Mouse (Mus musculus) fibroblast of lung, adult 2 months (primary cell): ENCODE measurements around the gene Ptbp3.
"Not testable (repeated sequence)": the region's sequence is repeated elsewhere in the genome, so short reads cannot be mapped to it uniquely, and the experiment has no call there.

Experiments
- DNase-seq: peaks from one replicate; pipeline ENCODE4 v3.0.0-alpha.2; 2011; ENCODE audit warnings: low read depth

Ptbp3 gene

DNA sequence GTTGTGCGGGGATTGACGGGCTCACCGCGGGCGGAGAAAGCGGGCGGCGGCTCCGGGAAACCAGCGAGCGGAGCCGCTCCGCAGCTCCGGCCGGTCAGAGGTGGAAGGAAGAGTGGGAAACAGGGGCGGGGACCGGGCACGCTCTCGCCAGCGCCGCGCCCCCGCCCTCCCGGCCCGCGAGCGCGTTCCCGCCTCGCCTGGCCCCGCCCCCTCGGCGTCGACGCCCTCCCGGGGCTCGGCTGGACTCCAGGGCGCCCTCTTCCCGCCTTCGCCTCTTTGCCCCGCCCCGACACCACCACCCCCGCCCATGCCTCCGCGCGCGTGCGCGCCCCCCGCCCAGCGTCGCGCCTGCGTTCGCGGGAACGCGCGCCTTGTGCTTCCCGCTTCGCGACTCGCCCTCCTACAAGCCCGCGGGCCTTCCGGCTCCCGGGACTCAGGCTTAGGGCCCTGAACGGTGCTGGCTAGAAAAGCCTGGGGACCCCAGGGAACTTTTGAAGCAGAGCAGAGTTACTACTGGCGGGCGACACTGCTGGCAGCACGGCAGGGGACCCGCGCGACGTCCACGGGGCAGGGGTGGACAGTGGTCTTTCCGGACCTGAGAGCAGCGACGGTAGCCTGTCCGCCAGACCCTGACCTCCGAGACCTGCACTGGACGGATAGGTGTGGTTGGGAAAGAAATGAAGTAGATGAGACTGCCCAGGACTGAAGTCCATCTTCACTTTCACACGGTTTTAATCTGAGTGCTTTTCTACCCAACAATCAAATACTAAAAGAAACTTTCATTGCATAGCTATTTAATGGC lies at the start of gene Ptbp3:
Ptbp3 (minus strand) TSS at position 190 of the 802 bp plus-strand sequence.
- DNase-seq = peak; percentile 53

DNA sequence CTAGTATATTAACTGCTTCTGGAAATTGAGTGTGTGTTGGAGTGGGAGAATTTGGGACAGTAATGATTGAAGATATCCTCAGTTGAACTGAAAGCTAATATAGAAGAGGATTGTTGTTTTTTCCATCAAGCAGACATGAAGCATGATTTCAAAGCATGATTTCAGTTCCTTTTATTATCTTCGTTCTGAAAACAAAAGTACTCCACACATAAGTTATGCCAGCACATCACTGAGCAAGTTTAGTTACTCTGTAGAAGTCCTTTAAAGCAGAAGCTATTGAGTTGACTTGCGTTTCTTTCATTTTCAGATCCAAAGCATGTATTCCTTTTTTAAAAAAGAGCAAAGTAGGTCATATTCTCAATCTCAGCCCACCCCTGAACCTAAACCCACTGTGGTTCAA lies 47.4 kb upstream of the Ptbp3 start:
- no peak for DNase-seq

DNA sequence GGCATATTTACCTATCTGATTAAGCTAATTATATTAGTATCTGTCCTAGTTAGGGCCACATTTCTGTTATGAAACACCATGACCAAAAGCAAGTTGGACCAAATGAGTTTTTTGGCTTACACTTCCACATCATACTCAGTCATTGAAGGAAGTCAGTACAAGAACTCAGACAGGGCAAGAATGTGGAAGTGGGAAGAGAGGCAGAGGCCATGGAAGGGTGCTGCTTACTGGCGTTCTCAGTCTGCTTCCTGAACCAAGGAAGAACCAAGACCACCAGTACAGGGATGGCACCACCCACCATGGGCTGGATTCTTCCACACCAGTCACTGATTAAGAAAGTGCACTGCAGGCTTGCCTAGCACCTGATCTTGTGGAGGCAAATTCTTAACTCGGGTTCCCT lies 45.5 kb upstream of the Ptbp3 start:
- no peak for DNase-seq

DNA sequence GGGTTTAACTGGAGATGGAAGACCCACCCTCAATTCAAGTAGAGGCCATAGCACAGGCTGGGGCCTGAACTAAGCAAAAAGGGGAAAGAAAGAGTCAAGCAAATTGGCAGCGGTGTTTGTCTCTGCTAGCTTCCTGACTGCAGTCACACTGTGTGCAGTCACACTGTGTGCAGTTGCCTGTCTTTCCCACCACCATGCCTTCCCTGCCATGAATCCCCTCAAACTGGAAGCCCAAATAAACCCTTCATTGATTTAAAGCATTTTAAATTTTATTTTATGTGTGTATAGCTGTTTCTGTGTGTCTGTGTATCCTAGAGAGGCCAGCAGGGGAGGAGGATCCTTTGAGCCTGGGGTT lies 38.7 kb upstream of the Ptbp3 start:
- no peak for DNase-seq

DNA sequence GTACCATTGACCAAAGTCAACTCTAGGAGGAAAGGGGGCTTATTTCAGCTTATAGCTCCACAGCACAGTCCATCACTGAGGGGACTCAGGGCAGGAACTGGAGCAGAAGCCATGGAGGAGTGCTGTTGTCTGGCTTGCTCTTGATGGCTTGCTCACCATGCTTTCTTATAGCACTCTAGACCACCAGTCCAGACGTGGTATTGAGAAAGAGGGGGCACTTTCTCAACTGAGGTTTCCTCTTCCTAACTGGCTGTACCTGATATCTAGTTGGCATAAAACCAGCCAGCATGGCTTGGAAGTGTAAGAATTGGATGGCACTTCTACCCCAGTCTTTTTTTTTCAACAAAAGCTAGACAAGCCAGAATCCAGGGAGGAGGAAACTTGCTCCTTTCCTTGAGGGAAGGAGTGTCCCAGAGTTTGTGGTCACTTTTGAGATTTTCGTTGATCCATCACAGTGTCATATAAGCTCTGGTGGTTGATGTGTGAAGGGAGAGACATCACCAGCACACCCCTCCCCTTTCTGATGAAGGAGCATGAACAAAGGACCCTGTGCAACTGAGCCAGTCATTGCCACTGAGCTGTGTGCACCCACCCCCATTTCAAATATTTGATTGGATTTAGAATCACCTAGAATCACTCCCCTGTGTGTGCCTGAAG lies 38.2 kb upstream of the Ptbp3 start:
- DNase-seq = no peak

DNA sequence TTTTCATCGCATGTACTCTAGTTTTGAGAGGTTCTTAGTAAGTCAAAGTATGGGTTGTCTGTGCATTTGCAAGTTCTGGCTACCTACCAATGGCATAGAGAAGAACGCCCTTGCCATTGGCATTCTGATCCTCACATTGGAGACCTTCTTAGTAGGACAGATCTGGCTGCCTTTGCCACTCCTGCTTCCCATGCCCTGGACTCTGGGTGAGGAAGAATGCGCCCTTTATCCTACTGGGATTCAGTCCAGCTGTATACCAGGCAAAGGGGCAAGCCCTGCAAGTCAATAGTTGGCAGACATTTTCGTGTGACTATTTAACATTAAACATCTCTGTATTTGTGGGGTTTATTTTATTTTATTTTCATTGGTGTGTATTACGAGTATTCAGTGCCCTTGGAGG lies 35.9 kb upstream of the Ptbp3 start:
- DNase-seq = no peak

DNA sequence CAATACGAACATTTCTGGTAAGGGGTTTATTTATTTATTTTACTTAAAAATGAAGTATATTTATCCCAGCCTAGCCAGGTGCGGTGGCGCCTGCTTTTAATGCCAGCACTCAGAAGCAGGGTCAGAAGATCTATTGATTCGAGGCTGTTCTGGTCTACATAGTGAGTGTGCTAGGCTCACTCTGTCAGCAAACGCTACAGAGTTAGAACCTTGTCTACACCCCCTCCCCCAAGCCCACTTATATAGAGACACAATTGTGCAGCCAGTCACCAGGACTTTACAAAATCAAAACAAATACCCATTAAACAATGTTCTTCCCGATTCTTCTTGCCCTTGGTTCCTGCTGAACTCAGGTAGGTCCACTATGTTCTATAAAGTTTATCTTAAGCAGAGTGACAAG lies 33.0 kb upstream of the Ptbp3 start:
- DNase-seq = no peak

DNA sequence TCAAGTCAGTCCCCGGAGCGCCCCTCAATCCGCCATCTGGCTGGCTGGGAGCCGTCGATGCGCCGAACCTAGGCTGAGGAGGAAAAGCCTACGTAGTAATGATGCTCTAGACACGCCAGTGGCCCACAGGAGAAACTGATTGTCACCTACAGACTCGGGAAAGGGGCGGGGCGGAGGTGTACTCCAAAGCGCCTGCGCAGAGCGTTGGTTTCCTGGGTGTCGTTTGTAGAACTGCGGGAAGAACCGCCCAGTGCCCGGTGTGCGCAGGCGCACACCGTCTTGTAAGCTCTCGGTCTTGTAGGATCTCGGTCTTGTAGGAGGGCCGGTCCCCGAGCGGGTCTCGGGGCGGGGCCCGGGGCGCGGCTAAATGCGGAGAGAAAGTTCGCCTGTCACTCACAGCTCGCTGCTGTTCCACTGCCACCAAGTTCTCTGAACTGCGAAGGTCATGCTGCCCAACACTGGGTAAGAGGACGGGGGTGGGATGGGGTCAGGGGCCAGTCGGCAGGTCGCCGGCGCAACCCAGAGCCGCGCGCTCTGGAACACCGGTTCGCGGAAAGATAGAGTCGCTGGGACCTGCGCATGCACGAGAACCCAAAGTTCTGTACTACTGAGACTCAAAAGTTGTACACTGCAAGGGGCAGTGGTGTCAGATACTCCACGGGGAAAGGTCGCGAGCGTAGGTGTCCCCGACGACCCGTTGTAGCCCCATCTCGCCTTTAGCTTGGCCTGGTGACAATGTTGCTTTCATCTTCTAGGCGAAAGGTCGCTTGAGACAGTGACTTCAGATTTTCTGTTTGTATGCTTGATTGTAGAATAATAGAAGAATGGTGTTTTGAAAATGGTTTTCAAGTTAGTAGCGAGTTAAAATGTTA lies 32.4 kb upstream of the Ptbp3 start, which contains the start of gene Hsdl2:
Hsdl2 (plus strand) TSS at position 250 of the 872 bp plus-strand sequence.
- peak; percentile 95 for DNase-seq

DNA sequence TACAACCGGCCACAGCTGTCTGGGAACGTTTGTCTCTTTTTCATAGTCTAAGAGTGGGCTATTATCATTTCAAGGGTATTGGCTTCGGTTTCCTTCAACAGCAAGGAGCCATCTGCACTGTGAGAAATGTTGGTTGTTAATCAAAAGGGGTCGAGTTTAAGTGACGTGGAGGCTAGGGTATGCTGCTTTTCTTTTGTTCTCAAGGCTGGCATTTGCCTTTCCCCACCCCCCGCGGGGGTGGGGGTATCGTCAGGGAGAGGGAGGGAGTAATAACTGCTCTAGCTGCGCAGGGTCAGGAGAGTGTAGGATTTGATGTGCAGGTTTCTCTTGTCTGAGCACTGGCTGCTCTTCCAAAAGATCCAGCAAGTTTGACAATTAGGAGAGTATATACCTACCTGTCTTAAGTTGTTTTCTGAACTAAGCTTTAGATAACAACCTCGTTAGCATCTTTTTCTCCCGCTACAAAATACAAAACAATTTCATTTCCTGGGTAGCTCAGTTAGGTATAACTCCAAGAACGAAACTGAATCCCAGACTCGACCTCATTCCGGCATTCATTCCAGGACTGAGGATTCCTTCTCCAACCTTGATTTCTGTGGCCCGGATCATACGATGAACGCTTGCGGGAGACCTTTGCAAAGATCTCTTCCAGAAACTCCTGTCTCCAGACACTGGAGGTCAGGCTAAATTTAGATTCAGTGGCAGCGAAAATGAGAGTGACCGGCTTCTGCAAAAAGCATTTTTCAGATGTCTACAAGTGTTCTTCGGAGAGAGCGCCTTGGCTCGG lies 31.5 kb upstream of the Ptbp3 start:
- peak; percentile 18 for DNase-seq

DNA sequence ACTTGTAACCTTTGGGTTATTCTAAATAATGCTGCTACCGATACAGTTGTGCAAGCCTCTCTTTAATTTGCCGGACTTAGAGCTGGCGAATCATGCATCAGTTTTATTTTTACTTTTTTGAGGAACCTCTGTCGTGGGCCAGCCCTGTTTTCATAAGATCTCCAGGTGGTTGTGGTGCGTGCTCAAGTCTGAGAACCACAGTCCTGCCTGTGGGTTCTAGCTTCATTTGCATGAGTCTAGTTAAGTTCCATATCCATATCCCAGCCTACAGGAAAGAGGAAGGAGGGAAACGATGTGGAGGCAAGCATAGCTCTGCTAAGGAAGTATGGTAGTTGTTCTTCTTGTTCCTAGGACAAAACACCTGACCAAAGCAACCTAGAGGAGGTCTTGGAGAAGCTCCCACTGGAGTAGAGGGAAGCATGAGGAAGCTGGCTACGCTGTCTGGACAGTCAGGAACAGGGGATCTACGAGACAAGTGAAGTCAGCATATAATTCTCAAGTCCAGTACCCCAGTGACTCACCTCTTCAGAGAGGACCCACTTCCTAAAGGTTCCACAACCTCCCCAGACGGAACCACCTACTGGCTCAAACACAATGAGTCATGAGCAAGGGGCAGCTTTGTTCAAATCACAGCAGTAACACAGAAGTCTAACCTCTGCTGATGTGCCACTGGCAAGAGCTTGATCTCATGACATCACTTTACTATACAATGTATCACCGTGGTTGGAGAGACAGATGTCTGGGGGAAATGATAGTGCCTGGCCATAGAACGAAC lies 26.2 kb upstream of the Ptbp3 start:
- no peak for DNase-seq

DNA sequence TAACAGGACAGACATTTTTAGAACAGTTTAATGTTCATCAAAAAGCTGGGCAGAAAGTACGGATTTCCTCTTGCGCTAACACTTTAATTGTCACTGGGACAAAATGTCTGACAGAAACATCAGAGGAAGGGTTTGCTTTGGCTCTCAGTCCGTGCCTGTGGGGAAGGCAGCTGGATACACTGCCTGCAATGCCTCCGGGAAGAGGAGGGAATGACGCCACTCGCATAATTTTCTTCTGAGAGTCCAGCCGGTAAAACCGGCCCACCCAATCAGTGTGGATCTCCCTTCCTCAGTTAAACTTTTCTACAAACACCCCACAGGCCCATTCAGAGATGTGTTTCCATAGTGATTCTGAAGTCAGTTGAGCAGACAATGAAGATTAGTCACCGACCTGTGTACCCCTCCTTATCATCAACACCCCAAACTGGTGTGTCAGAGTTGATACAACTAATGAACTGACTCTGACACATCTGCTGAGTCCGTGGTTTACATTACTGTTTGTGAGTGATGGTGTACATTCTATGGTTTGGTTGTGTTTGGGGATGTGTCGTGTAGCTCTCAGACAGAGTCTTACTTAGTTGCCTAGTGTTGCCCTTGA lies 23.5 kb upstream of the Ptbp3 start:
- no peak for DNase-seq

DNA sequence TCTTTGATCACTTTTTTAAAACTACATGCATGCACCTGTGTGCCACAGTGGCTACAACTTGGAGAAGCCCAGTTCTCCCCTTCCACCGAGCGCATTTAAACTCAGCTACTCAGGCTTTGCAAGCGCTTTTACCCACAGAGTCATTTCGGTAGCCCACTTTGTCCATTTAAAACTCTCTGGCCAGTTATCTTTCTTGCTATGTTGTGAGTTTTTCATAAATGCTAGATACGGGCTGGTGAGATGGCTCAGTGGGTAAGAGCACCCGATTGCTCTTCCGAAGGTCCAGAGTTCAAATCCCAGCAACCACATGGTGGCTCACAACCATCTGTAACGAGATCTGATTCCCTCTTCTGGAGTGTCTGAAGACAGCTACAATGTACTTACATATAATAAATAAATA lies 21.4 kb upstream of the Ptbp3 start:
- not testable (repeated sequence) for DNase-seq

DNA sequence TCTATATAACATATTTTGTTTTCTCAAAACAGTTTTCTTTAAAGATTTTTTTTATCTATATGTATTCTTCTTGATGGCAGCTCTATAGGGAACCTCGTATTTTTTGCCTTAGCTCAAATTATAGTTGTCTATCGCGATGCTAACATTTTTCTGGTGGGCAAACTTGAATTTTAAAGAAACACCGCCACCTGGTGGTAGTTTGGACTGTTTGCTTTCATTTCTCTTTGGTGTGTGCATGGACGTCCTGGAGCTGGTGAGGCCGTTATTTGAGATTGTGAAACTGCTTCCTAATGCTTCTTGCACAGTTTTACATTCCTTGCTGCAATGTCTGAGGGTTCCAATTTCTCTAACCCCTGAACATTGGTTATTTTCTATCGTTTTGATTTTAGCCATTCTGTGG lies 20.4 kb upstream of the Ptbp3 start:
- DNase-seq = peak; percentile 49

DNA sequence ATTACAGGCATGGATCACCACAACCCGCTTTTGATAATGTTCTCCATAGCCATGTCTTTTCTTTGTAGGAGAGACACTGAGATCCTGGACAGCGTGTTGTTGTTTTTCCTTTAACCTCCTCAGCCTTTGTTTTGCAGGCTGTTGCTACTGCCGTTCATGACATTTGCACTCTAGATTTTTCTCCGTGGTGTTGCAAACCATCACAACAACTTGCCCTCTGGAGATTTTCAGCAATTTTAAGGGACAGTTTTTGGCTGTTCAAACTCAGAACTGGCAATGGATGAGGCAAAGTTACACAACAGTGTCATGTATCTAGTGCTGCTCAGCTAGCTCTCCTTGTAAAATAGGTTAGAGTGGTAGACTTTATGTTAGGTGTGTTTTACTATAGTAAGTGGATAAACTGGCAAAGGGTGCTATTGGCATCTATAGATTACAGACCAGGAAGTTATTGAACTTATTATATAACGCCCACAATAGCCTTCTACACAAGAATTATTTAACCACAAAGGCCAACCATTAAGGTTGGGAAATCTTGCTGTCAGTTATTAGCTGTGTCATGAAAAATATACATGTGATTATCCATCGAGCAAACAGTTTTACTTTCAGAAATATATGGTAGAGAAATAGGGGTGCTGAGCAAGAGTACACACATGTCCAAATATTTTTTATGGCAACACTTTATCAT lies 18.6 kb upstream of the Ptbp3 start:
- no peak for DNase-seq

DNA sequence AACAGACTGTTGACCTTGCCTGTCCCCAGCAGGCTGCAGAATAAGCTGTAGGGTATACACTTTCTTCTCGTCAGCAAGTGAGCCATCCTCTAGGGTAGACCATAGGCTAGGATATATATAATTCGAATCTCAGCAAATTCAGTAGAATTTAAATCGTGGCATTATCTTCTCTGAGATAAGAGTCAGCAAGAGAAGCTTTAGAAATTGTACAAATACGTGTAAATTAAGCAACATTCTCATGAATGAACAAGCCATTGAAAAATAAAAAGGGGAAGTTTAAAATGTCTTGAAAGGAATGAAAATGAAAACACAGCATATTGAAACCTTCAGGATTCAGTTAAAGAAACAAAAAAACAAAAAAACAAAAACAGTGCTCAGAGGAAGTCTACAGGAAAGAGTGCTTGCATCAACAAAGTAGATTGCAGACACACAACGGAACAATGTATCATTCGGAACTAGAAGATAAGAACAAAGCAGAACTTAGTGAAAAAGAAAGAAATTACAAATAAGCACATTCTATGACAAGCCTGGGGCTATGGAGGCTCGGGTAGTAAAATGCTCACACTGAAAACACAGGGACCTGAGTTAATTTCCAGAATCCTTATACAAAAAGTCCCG lies 16.5 kb upstream of the Ptbp3 start:
- DNase-seq = no peak

DNA sequence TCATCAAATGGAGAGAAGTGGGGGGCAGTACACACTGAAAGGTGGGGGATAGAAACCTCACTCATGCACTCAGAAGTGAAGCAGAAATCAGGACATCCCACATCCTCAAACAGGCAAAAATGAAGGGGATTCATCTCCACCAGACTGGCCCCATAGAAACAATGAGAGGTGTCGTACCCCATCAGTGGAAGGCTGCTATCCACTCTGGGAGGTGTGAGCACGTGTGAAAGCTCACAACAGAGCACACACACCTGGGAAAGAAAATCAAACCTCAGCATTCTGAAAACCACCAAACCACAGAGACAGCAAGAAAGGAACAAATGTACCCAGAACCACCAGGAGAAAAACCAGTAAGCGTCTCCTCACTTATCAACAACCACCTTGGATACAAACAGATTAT lies 15.0 kb upstream of the Ptbp3 start:
- no peak for DNase-seq

DNA sequence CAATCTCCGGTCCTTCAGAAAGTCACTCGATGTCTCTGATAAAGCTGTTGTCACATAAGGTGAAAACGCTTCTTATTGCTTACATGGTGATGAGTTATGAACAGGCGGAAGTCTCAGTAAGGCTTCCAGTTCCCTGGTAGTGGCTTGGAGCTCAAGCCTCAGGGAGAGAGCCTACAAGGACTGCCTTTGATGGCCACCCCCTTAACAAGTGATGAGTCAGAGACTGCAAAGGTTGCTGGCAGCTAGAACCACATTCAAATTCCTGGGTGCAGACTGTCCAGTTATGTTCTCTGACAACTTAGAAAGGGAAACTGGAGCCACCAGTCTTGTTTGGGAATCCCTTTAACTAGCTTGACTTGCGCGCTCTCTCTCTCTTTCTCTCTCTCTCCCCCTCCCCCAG lies 11.0 kb upstream of the Ptbp3 start:
- no peak for DNase-seq

DNA sequence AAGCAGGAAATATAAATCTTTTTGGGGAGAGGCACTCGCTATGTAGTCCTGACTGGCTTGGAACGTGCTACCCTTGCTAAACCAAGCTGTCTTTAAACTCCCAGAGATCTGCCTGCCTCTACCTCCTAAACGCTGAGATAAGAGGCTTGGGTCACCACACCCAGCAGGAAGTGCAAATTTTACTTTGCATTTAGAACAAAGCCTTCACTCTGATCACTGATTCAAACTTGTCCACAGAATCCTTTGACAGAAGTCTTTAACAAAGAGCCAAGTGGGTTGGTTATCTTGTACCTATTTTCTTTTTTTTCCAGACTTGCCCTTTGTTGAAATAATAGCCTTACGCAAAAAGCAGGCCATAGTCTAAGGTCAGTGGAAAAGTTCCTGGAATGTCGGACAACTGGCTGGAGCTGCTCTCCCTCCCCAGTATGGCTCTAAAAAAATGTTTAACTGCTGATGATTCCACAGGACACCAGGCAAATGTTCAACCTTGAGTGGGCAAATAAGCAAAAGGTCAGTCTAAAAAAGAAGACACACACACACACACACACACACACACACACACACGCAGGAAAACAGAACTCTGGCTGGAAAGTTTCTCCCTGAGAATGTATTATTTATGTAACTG lies 9.0 kb upstream of the Ptbp3 start:
- no peak for DNase-seq

DNA sequence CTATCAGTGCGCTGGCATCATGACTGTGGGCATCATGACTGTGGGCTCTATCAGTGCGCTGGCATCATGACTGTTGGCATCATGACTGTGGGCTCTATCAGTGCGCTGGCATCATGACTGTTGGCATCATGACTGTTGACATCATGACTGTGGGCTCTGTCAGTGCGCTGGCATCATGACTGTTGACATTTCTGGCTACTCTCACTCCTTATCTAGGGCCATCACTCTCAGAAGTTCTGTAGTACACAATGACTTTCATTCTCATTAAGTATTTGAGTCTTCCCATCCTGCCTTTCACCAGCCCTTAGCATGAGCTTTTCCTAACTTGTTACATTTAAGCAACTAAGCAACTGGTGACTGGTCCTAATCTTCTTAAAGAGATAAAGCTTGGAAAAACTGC lies 8.2 kb upstream of the Ptbp3 start:
- not testable (repeated sequence) for DNase-seq
